Mouse (Mus musculus): ENCODE data around the gene Mdm2. TPM values are rescaled to one million over a fixed set of nuclear protein-coding genes. Genes with fewer than 3 reads are reported as not detected.
A peak's percentile ranks its signal among the peaks of the same experiment; 100 is the strongest.

Gene Mdm2
- polyA plus RNA-seq, 1 experiment from 2014 or later: 55.3 TPM

GRCm38 (mm10) chr10:117654576-117655123 lies 55.9 kb downstream of the Mdm2 start:
- Histone ChIP-seq H3K27me3 (ENCODE audit: control insufficient read depth, insufficient read depth, low read length) (no peaks in the 10 kb centered on the region), H3K27ac (ENCODE audit: low read length) (no peak overlapping the region), H3K9me3 (replicated peaks; ENCODE audit: control insufficient read depth, low read length) (no peaks in the 10 kb centered on the region), H3K36me3 (ENCODE audit: control insufficient read depth, insufficient read depth) (no peaks in the 10 kb centered on the region), H3K4me2 (ENCODE audit: low read depth, low read length) (no peak overlapping the region), H3K4me3 (ENCODE audit: low read length) (no peak overlapping the region), H3K4me1 (ENCODE audit: control insufficient read depth, insufficient read depth, low read length) (no peaks in the 10 kb centered on the region), H3K9ac (ENCODE audit: low read length) (no peak overlapping the region)
- WGBS: 78% methylated on average over 3 of the region's 3 CpGs
- ATAC-seq (replicated peaks; ENCODE audit: extremely low read depth, insufficient read depth, low FRiP score): no peak

- 88% methylated on average over 7 of the region's 7 CpGs for WGBS
- H3K27me3 ChIP-seq (ENCODE audit: control insufficient read depth, insufficient read depth, low read length): no peaks in the 10 kb centered on the region
- H3K36me3 ChIP-seq (ENCODE audit: control insufficient read depth, insufficient read depth): no peaks in the 10 kb centered on the region
- H3K9ac ChIP-seq (ENCODE audit: low read length): no peak overlapping the region
- H3K9me3 ChIP-seq (replicated peaks; ENCODE audit: control insufficient read depth, low read length): no peaks in the 10 kb centered on the region
- no peak overlapping the region for H3K27ac ChIP-seq (ENCODE audit: low read length)
- no peak for ATAC-seq (replicated peaks; ENCODE audit: extremely low read depth, insufficient read depth, low FRiP score)
- H3K4me1 ChIP-seq (ENCODE audit: control insufficient read depth, insufficient read depth, low read length): no peaks in the 10 kb centered on the region
- H3K4me2 ChIP-seq (ENCODE audit: low read depth, low read length): no peak overlapping the region
- H3K4me3 ChIP-seq (ENCODE audit: low read length): no peak overlapping the region
Observed at GRCm38 (mm10) chr10:117653779-117654173, 56.8 kb downstream of the Mdm2 start.

GRCm38 (mm10) chr10:117652930-117653778 lies 57.4 kb downstream of the Mdm2 start:
- WGBS: 69% methylated on average over 8 of the region's 8 CpGs

GRCm38 (mm10) chr10:117652378-117652774 lies 58.2 kb downstream of the Mdm2 start:
- Histone ChIP-seq H3K9ac (ENCODE audit: low read length) (no peak overlapping the region), H3K4me1 (ENCODE audit: control insufficient read depth, insufficient read depth, low read length) (no peaks in the 10 kb centered on the region), H3K27me3 (ENCODE audit: control insufficient read depth, insufficient read depth, low read length) (no peaks in the 10 kb centered on the region), H3K27ac (ENCODE audit: low read length) (no peak overlapping the region), H3K4me2 (ENCODE audit: low read depth, low read length) (no peak overlapping the region), H3K9me3 (replicated peaks; ENCODE audit: control insufficient read depth, low read length) (no peaks in the 10 kb centered on the region), H3K4me3 (ENCODE audit: low read length) (no peak overlapping the region), H3K36me3 (ENCODE audit: control insufficient read depth, insufficient read depth) (no peaks in the 10 kb centered on the region)
- WGBS: 79% methylated on average over 4 of the region's 4 CpGs
- no peak for ATAC-seq (replicated peaks; ENCODE audit: extremely low read depth, insufficient read depth, low FRiP score)

More at GRCm38 (mm10) chr10:117652930-117653778, 57.4 kb downstream of the Mdm2 start:
- H3K4me2 ChIP-seq (ENCODE audit: low read depth, low read length): no peak overlapping the region
- H3K4me3 ChIP-seq (ENCODE audit: low read length): no peak overlapping the region
- ATAC-seq (replicated peaks; ENCODE audit: extremely low read depth, insufficient read depth, low FRiP score): no peak
- H3K9ac ChIP-seq (ENCODE audit: low read length): no peak overlapping the region
- no peaks in the 10 kb centered on the region for H3K4me1 ChIP-seq (ENCODE audit: control insufficient read depth, insufficient read depth, low read length)
- no peaks in the 10 kb centered on the region for H3K9me3 ChIP-seq (replicated peaks; ENCODE audit: control insufficient read depth, low read length)
- no peaks in the 10 kb centered on the region for H3K27me3 ChIP-seq (ENCODE audit: control insufficient read depth, insufficient read depth, low read length)
- H3K36me3 ChIP-seq (ENCODE audit: control insufficient read depth, insufficient read depth): no peaks in the 10 kb centered on the region
- H3K27ac ChIP-seq (ENCODE audit: low read length): no peak overlapping the region

- no peak overlapping the region for H3K9ac ChIP-seq (ENCODE audit: low read length)
- H3K9me3 ChIP-seq (replicated peaks; ENCODE audit: control insufficient read depth, low read length): no peaks in the 10 kb centered on the region
- H3K27me3 ChIP-seq (ENCODE audit: control insufficient read depth, insufficient read depth, low read length): no peaks in the 10 kb centered on the region
- WGBS: 60% methylated on average over 10 of the region's 10 CpGs
- no peak overlapping the region for H3K4me2 ChIP-seq (ENCODE audit: low read depth, low read length)
- ATAC-seq (replicated peaks; ENCODE audit: extremely low read depth, insufficient read depth, low FRiP score): peak; percentile 18; the same call in 1 of the 2 replicates
- no peak overlapping the region for H3K27ac ChIP-seq (ENCODE audit: low read length)
- no peak overlapping the region for H3K4me3 ChIP-seq (ENCODE audit: low read length)
- no peaks in the 10 kb centered on the region for H3K36me3 ChIP-seq (ENCODE audit: control insufficient read depth, insufficient read depth)
- H3K4me1 ChIP-seq (ENCODE audit: control insufficient read depth, insufficient read depth, low read length): no peaks in the 10 kb centered on the region
Observed at GRCm38 (mm10) chr10:117651587-117652377, 58.8 kb downstream of the Mdm2 start.

- H3K4me3 ChIP-seq (ENCODE audit: low read length): no peak overlapping the region
- no peaks in the 10 kb centered on the region for H3K4me1 ChIP-seq (ENCODE audit: control insufficient read depth, insufficient read depth, low read length)
- H3K36me3 ChIP-seq (ENCODE audit: control insufficient read depth, insufficient read depth): no peaks in the 10 kb centered on the region
- no peaks in the 10 kb centered on the region for H3K9me3 ChIP-seq (replicated peaks; ENCODE audit: control insufficient read depth, low read length)
- no peak overlapping the region for H3K27ac ChIP-seq (ENCODE audit: low read length)
- H3K27me3 ChIP-seq (ENCODE audit: control insufficient read depth, insufficient read depth, low read length): no peaks in the 10 kb centered on the region
- ATAC-seq (replicated peaks; ENCODE audit: extremely low read depth, insufficient read depth, low FRiP score): no peak
- 76% methylated on average over 7 of the region's 7 CpGs for WGBS
- H3K4me2 ChIP-seq (ENCODE audit: low read depth, low read length): no peak overlapping the region
- no peak overlapping the region for H3K9ac ChIP-seq (ENCODE audit: low read length)
Observed at GRCm38 (mm10) chr10:117650725-117651124, 59.8 kb downstream of the Mdm2 start.

GRCm38 (mm10) chr10:117650042-117650655 lies 60.4 kb downstream of the Mdm2 start:
- Histone ChIP-seq H3K4me3 (ENCODE audit: low read length) (no peak overlapping the region), H3K27me3 (ENCODE audit: control insufficient read depth, insufficient read depth, low read length) (no peaks in the 10 kb centered on the region), H3K9me3 (replicated peaks; ENCODE audit: control insufficient read depth, low read length) (no peaks in the 10 kb centered on the region), H3K9ac (ENCODE audit: low read length) (no peak overlapping the region), H3K4me2 (ENCODE audit: low read depth, low read length) (no peak overlapping the region), H3K36me3 (ENCODE audit: control insufficient read depth, insufficient read depth) (no peaks in the 10 kb centered on the region), H3K27ac (ENCODE audit: low read length) (no peak overlapping the region), H3K4me1 (ENCODE audit: control insufficient read depth, insufficient read depth, low read length) (no peaks in the 10 kb centered on the region)
- ATAC-seq (replicated peaks; ENCODE audit: extremely low read depth, insufficient read depth, low FRiP score): no peak
- 83% methylated on average over 12 of the region's 12 CpGs for whole genome bisulfite sequencing

GRCm38 (mm10) chr10:117649292-117650041 lies 61.1 kb downstream of the Mdm2 start:
- H3K4me3 ChIP-seq (ENCODE audit: low read length): no peak overlapping the region
- ATAC-seq (replicated peaks; ENCODE audit: extremely low read depth, insufficient read depth, low FRiP score): no peak
- no peaks in the 10 kb centered on the region for H3K4me1 ChIP-seq (ENCODE audit: control insufficient read depth, insufficient read depth, low read length)
- H3K9ac ChIP-seq (ENCODE audit: low read length): no peak overlapping the region
- H3K27me3 ChIP-seq (ENCODE audit: control insufficient read depth, insufficient read depth, low read length): no peaks in the 10 kb centered on the region
- WGBS: 81% methylated on average over 11 of the region's 11 CpGs
- H3K9me3 ChIP-seq (replicated peaks; ENCODE audit: control insufficient read depth, low read length): no peaks in the 10 kb centered on the region
- H3K4me2 ChIP-seq (ENCODE audit: low read depth, low read length): no peak overlapping the region
- no peaks in the 10 kb centered on the region for H3K36me3 ChIP-seq (ENCODE audit: control insufficient read depth, insufficient read depth)
- no peak overlapping the region for H3K27ac ChIP-seq (ENCODE audit: low read length)
